Mouse (Mus musculus) liver, embryonic 14 days (tissue): ENCODE results near the gene Neu1. TPM values are rescaled to one million over a fixed set of nuclear protein-coding genes. Genes with fewer than 3 reads are reported as not detected.

Source experiments
- polyA plus RNA-seq: library from polyadenylated mRNA; depleted of rRNA; stranded (reverse); fragments of >200 nt; gene quantifications from 2 replicates; pipeline ENCODE4 v1.2.3, GENCODE M21; 2012; rRNA removed

Gene Neu1
- 8.4 and 10.5 TPM in 2 replicates for polyA plus RNA-seq

GRCm38 (mm10) chr17:34931061-34931734 is at the start of gene Neu1:
TSS of gene Neu1 (plus strand) at chr17:34931253.

GRCm38 (mm10) chr17:34881683-34882310 is 49.3 kb upstream of the Neu1 start, which contains the start of gene Gm20547:
TSS of gene Gm20547 (minus strand) at chr17:34882042.

GRCm38 (mm10) chr17:34898160-34898586 is 32.9 kb upstream of the Neu1 start, which contains the start of the genes C2 and Ehmt2:
TSS of gene C2 (minus strand) at chr17:34898265.
TSS of gene Ehmt2 (plus strand) at chr17:34898469.

GRCm38 (mm10) chr17:34913930-34914665 is 17.0 kb upstream of the Neu1 start, which contains the start of gene Slc44a4:
TSS of gene Slc44a4 (plus strand) at chr17:34914466.

GRCm38 (mm10) chr17:34959130-34959778 is 28.2 kb downstream of the Neu1 start, which contains the start of gene Hspa1b:
TSS of gene Hspa1b (minus strand) at chr17:34959238.

GRCm38 (mm10) chr17:34969822-34970221 is 38.8 kb downstream of the Neu1 start, which contains the start of gene Gm20481:
TSS of gene Gm20481 (plus strand) at chr17:34969912.

GRCm38 (mm10) chr17:34972069-34972749 is 41.2 kb downstream of the Neu1 start, which contains the start of the genes Hspa1a and Hspa1l:
TSS of gene Hspa1a (minus strand) at chr17:34972156.
TSS of gene Hspa1l (plus strand) at chr17:34972703.

GRCm38 (mm10) chr17:34981690-34982180 is 50.7 kb downstream of the Neu1 start, which contains the start of gene Lsm2:
TSS of gene Lsm2 (plus strand) at chr17:34981862.

Other genes with a start within 250 kb of the Neu1 start
- gene C4b, start 187.4 kb upstream of the Neu1 start, polyA plus RNA-seq, result 2.5 and 3.3 TPM in 2 replicates
- 0.03 TPM in 1 of 2 replicates, not detected in the other for gene Cyp21a1, start 126.7 kb upstream of the Neu1 start, polyA plus RNA-seq
- gene Stk19, start 94.3 kb upstream of the Neu1 start, polyA plus RNA-seq, result 15.6 and 17.8 TPM in 2 replicates
- gene Dxo, start 94.2 kb upstream of the Neu1 start, polyA plus RNA-seq, result 22.0 and 28.0 TPM in 2 replicates
- gene Skiv2l, start 81.0 kb upstream of the Neu1 start, polyA plus RNA-seq, result 19.0 and 22.2 TPM in 2 replicates
- 43.8 and 44.0 TPM in 2 replicates for gene Nelfe, start 80.9 kb upstream of the Neu1 start, polyA plus RNA-seq
- gene Cfb, start 68.7 kb upstream of the Neu1 start, polyA plus RNA-seq, result 157 and 169 TPM in 2 replicates
- 5.7 and 6.1 TPM in 2 replicates for gene Zbtb12, start 51.8 kb upstream of the Neu1 start, polyA plus RNA-seq
- gene Gm20547, start 49.2 kb upstream of the Neu1 start, polyA plus RNA-seq, result not detected in 2 replicates
- 14.2 and 18.4 TPM in 2 replicates for gene C2, start 33.0 kb upstream of the Neu1 start, polyA plus RNA-seq
- gene Ehmt2, start 32.8 kb upstream of the Neu1 start, polyA plus RNA-seq, result 27.3 and 28.0 TPM in 2 replicates
- 1.1 and 1.3 TPM in 2 replicates for gene Slc44a4, start 16.8 kb upstream of the Neu1 start, polyA plus RNA-seq
- 1.1 and 1.3 TPM in 2 replicates for gene Hspa1b, start 28.0 kb downstream of the Neu1 start, polyA plus RNA-seq
- not detected in 2 replicates for gene Gm20481, start 38.7 kb downstream of the Neu1 start, polyA plus RNA-seq
- gene Hspa1a, start 40.9 kb downstream of the Neu1 start, polyA plus RNA-seq, result 0.58 and 0.67 TPM in 2 replicates
- 0.02 TPM in 2 replicates for gene Hspa1l, start 41.5 kb downstream of the Neu1 start, polyA plus RNA-seq
- gene Lsm2, start 50.6 kb downstream of the Neu1 start, polyA plus RNA-seq, result 106 and 129 TPM in 2 replicates
- gene Vars, start 69.7 kb downstream of the Neu1 start, polyA plus RNA-seq, result 58.0 and 65.7 TPM in 2 replicates
- gene Vwa7, start 85.3 kb downstream of the Neu1 start, polyA plus RNA-seq, result 0.12 and 0.20 TPM in 2 replicates
- gene Sapcd1, start 96.8 kb downstream of the Neu1 start, polyA plus RNA-seq, result 2.0 TPM in 2 replicates
- gene Msh5, start 115.5 kb downstream of the Neu1 start, polyA plus RNA-seq, result 3.3 and 4.1 TPM in 2 replicates
- gene Clic1, start 118.7 kb downstream of the Neu1 start, polyA plus RNA-seq, result 70.1 and 85.9 TPM in 2 replicates
- gene Ddah2, start 127.8 kb downstream of the Neu1 start, polyA plus RNA-seq, result 11.1 and 13.5 TPM in 2 replicates
- gene Ly6g6c, start 134.1 kb downstream of the Neu1 start, polyA plus RNA-seq, result 0.21 and 0.24 TPM in 2 replicates
- 1.8 and 2.7 TPM in 2 replicates for gene Mpig6b, start 134.9 kb downstream of the Neu1 start, polyA plus RNA-seq
- gene Ly6g6e, start 145.6 kb downstream of the Neu1 start, polyA plus RNA-seq, result 0.03 and 0.15 TPM in 2 replicates
- gene Ly6g6d, start 146.8 kb downstream of the Neu1 start, polyA plus RNA-seq, result 0.66 and 0.76 TPM in 2 replicates
- 4.6 TPM in 2 replicates for gene Ly6g6f, start 154.4 kb downstream of the Neu1 start, polyA plus RNA-seq
- 25.1 and 29.0 TPM in 2 replicates for gene Abhd16a, start 158.0 kb downstream of the Neu1 start, polyA plus RNA-seq
- not detected in 2 replicates for gene Ly6g5c, start 177.0 kb downstream of the Neu1 start, polyA plus RNA-seq
- gene Ly6g5b, start 184.2 kb downstream of the Neu1 start, polyA plus RNA-seq, result 0.42 and 0.67 TPM in 2 replicates
- gene Gpank1, start 190.2 kb downstream of the Neu1 start, polyA plus RNA-seq, result 9.1 and 10.2 TPM in 2 replicates
- 76.9 and 86.4 TPM in 2 replicates for gene Csnk2b, start 190.8 kb downstream of the Neu1 start, polyA plus RNA-seq
- 1.2 and 1.6 TPM in 2 replicates for gene D17H6S53E, start 195.1 kb downstream of the Neu1 start, polyA plus RNA-seq
- gene Apom, start 200.8 kb downstream of the Neu1 start, polyA plus RNA-seq, result 296 and 349 TPM in 2 replicates
- gene Bag6, start 203.9 kb downstream of the Neu1 start, polyA plus RNA-seq, result 40.6 and 45.5 TPM in 2 replicates
- gene Prrc2a, start 233.6 kb downstream of the Neu1 start, polyA plus RNA-seq, result 48.0 and 59.1 TPM in 2 replicates
- 9.0 and 9.2 TPM in 2 replicates for gene Aif1, start 244.8 kb downstream of the Neu1 start, polyA plus RNA-seq